ENCODE assay signal across 10 mouse cellular contexts in genomic region chr3:122624591-122624990, GRCm38 (mm10). TPM values are rescaled to one million over a fixed set of nuclear protein-coding genes. Genes with fewer than 3 reads are reported as not detected.
A peak's percentile ranks its signal among the peaks of the same experiment; 100 is the strongest.
DNase-seq lines count a peak whose midpoint lies in the region; ATAC-seq lines count a peak whose summit lies in the region.
"Had no signal": no experiment of that assay in that cellular context is flagged by ENCODE, and none has a peak within 500 bp of the region (broad histone marks: within the 10 kb centered on the region; RNA-seq: fewer than 3 reads in every experiment).

No protein-coding gene starts in this region.

- no peak overlapping the region for H3K4me2 ChIP-seq in forebrain, embryonic 14.5 days (ENCODE audit: low read length)
- no peak overlapping the region for H3K4me2 ChIP-seq in forebrain, embryonic 15.5 days (replicated peaks)
- H3K4me2 ChIP-seq: heart, embryonic 13.5 days had no signal

- no peaks in the 10 kb centered on the region for H3K36me3 ChIP-seq in forebrain, embryonic 14.5 days (ENCODE audit: control insufficient read depth, insufficient read depth, low read length)
- no peaks in the 10 kb centered on the region for H3K36me3 ChIP-seq in forebrain, embryonic 15.5 days
- H3K36me3 ChIP-seq: heart, embryonic 13.5 days had no signal

- WGBS in forebrain, embryonic 14.5 days, result 42% methylated on average over 6 of the region's 6 CpGs
- WGBS in forebrain, embryonic 15.5 days, result 37% methylated on average over 6 of the region's 6 CpGs

- no peak overlapping the region for H3K9ac ChIP-seq in forebrain, embryonic 14.5 days (ENCODE audit: low read length)
- no peak overlapping the region for H3K9ac ChIP-seq in forebrain, embryonic 15.5 days (replicated peaks)
- H3K9ac ChIP-seq: heart, embryonic 13.5 days had no signal

- DNase-seq in forebrain, embryonic 14.5 days (ENCODE audit: low spot score), result peak; percentile 69
- peak; percentile 34 for DNase-seq in ovary, postnatal 36 days (ENCODE audit: low spot score)
- DNase-seq in ovary, adult 18-20 months (ENCODE audit: low spot score), result no peak
- DNase-seq in kidney, postnatal 10 days, result peak; percentile 85
- peak; percentile 66 to 69 for DNase-seq in lung, postnatal 4 days
- DNase-seq in layer of hippocampus, postnatal 36 days, result no peak
- no peak for DNase-seq in thymus, postnatal 0 days (ENCODE audit: low spot score)

- no peak for ATAC-seq in forebrain, embryonic 14.5 days
- no peak for ATAC-seq in forebrain, embryonic 15.5 days (replicated peaks)

- peaks cover 4% of the 10 kb centered on the region; the same call in 1 of the 2 replicates for H3K4me1 ChIP-seq in forebrain, embryonic 14.5 days (ENCODE audit: control insufficient read depth, insufficient read depth, low read length)
- H3K4me1 ChIP-seq in forebrain, embryonic 15.5 days, result peaks cover 7% of the 10 kb centered on the region

- no peaks in the 10 kb centered on the region for H3K9me3 ChIP-seq in forebrain, embryonic 14.5 days (replicated peaks; ENCODE audit: control insufficient read depth, low read length)
- no peaks in the 10 kb centered on the region for H3K9me3 ChIP-seq in forebrain, embryonic 15.5 days
- H3K9me3 ChIP-seq: heart, embryonic 13.5 days had no signal

- no peak overlapping the region for H3K27ac ChIP-seq in forebrain, embryonic 14.5 days (ENCODE audit: low read depth, low read length)
- no peak overlapping the region for H3K27ac ChIP-seq in forebrain, embryonic 15.5 days (replicated peaks)
- H3K27ac ChIP-seq: heart, embryonic 13.5 days; layer of hippocampus, adult 2 months had no signal

- H3K27me3 ChIP-seq in forebrain, embryonic 14.5 days (replicated peaks; ENCODE audit: control insufficient read depth, insufficient read depth, low read length), result no peaks in the 10 kb centered on the region
- H3K27me3 ChIP-seq in forebrain, embryonic 15.5 days, result no peaks in the 10 kb centered on the region
- H3K27me3 ChIP-seq: heart, embryonic 13.5 days had no signal

- no peak overlapping the region for H3K4me3 ChIP-seq in forebrain, embryonic 14.5 days (ENCODE audit: low read depth, low read length)
- no peak overlapping the region for H3K4me3 ChIP-seq in forebrain, embryonic 15.5 days
- H3K4me3 ChIP-seq: heart, embryonic 13.5 days; layer of hippocampus, adult 2 months had no signal

RNA-seq across cellular contexts. Expression of gene Fnbp1l, which starts 5.1 kb away (rescaled TPM):
- 175 and 222 TPM in 2 replicates for polyA plus RNA-seq in forebrain, embryonic 14.5 days (2014; fragmentation: Nextera tagmentation; extraction: Ambion mirVana)
- polyA plus RNA-seq in forebrain, embryonic 15.5 days (2015; fragmentation: Nextera tagmentation; extraction: Ambion mirVana), result 240 and 248 TPM in 2 replicates
- total RNA-seq in layer of hippocampus, postnatal 36 days (2021), result 10 to 100 TPM; 30.4 to 35.0 TPM
- polyA plus RNA-seq in thymus, postnatal 0 days (2015; fragmentation: Nextera tagmentation; extraction: Ambion mirVana), result 6.5 and 7.1 TPM in 2 replicates

Comparison
In these comparisons a context has a peak if more than half of its experiments do, and no peak if none do; other contexts are left out.
1. DNase-seq: peak in forebrain, embryonic 14.5 days (single experiment), ovary, postnatal 36 days (single experiment), kidney, postnatal 10 days (single experiment) and lung, postnatal 4 days (2 of 2); none in ovary, adult 18-20 months (single experiment), layer of hippocampus, postnatal 36 days (0 of 2) and thymus, postnatal 0 days (single experiment).
2. RNA of gene Fnbp1l, which starts 5.1 kb away (polyA plus RNA-seq): 240 to 248 TPM in forebrain, embryonic 15.5 days and 175 to 222 TPM in forebrain, embryonic 14.5 days; 6.5 to 7.1 TPM in thymus, postnatal 0 days; every median in the first group is over 10 times any median in the second.